Mouse (Mus musculus): ENCODE measurements around the gene Col17a1.

DNA sequence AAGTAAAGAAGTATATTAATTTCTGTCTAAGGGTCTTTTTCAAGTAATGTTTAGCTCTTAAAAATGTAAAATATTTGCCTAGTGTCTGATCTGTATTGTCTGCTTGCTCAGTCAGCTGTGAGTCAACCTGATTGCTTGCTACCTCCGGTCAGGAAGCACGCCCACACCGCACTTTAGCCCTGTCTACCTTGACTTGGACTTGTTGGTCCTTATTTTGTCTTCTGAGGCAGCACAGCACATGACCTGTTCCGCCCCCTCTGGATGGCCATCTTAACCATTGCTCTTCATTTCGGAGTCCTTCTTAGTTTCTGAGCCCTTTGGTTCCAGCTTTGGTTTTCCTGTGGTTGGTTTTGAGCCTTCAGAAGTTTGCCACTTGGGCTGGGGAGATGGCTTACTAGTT lies 60.1 kb downstream of the Col17a1 start:
- TF ChIP-seq POLR2A (IDR thresholded peaks at IDR 0.05; ENCODE audit: low read depth, low read length) (no peak), CTCF (conservative IDR thresholded peaks at IDR 0.05; ENCODE audit: insufficient read depth, insufficient read length, low read depth, low read length) (no peak)
